Mouse (Mus musculus): Measurements from ENCODE around the gene Ankrd10.
"Not testable (repeated sequence)": the region's sequence is repeated elsewhere in the genome, so short reads cannot be mapped to it uniquely, and the experiment has no call there.

Gene Ankrd10

DNA sequence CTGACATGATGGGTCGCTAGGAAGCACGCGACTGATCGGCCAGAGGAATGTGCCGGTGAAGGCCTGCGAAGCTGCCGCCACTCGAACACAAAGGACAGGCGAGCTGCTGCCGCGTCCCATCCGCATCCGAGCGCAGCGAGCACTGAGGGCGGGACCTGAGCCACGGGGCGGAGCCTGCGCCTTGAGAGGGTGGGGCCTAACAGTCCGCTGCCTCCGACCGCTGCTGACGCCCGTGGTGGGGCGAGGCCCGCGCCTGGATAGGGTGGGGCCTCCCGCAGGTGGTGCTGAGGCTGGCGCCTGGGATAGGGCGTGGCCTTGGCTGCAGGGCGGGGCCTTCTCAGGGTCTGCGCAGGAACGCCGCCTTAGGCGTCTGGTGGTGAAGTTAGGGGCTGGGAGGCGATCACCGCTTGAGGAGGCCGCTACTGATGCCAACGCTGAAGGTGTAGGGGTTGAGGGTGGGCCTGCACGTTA, at the start of gene Ankrd10:
Ankrd10 (minus strand) TSS at position 147 of the 471 bp plus-strand sequence.
- DNase-seq (ENCODE audit: low read depth) = peak; percentile 98

DNA sequence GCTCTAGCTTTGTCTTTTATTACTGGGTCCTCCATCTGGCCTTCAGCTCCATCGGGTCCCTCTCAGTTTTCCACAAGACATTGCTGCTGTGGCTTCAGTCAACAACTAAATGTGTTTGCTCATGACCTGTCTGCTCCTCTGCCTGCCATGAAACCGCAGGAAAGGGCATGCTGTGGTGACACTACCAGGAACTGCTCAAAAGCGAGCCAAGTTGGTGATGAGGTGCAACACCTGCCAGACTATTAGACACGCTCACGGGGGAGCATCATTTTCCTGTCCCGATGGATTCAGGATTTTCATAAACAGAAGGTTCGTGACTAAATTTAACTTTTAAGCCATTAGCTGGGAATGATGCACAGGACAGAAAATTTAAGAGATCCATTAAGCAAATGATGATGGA, 49.0 kb upstream of the Ankrd10 start:
- DNase-seq (ENCODE audit: low read depth) = no peak

DNA sequence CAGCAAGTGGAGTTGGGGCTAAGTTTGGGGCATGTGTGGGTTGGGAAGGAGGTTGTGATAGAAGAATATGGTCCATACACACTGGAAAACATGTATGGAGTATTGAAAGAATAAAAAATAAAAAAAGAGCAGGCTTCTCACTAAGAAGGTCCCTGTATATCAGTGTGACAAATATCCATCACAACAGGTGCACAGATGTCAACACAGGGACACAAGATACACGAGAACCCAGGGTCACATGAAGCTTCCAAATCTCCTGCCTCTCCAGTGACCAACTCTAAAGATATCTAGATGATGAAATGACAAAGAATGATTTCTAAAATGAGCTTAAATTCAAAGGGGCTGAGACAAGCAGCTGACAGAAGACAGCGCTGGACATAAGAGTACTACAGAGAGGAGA, 32.8 kb upstream of the Ankrd10 start:
- DNase-seq (ENCODE audit: low read depth) = no peak

DNA sequence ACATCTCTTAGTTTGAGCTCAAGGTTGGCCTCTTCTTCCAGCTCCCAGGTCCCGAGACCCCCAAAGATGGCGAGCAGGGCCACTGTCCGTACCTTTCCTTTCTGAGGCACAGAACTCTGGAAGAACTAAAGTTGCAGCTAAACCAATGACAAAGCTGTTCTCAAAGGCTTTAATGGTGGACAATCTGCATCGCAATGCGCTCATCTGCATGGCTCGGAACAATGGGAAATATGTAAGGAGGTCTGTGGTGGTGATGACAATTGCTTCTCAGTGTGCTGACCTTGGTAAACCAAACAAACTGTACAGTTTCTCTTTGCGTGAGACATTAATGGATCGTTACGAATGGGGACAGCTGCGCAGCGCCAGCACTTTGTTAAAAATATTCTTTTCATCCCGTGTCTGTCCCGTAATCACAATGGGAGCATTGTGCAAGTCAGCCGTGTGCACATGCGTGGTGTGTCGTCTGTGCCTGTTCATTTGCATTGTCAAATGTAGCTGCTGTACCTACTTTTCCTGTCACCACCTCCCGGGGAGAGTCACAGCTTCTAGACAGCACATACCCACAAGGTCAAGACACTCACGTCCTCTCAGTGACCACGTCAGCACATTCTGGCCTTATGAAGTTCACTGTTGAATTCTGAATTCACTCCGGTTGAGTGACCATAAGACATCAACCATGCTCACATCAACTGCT, 30.6 kb upstream of the Ankrd10 start:
- not testable (repeated sequence) for DNase-seq (ENCODE audit: low read depth)

DNA sequence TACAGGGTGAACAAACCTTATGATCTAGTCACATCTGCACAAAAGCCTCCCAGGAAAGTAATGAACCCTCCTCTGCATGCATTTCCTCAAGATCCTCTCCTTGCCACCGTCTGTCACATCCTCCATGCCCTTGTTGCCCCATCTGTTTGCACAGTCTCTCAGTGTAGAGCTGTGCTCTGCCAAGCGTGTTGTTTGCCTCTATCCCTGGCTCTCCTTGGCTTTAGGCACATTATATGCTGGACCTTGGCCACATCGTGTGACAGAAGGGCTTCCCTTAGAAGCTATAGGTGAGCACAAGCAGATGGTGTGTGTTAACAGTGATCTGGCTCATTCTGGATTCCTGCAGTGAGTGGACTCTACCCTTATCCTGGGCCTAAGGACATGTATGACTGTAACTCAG, 26.4 kb upstream of the Ankrd10 start:
- DNase-seq (ENCODE audit: low read depth) = no peak

DNA sequence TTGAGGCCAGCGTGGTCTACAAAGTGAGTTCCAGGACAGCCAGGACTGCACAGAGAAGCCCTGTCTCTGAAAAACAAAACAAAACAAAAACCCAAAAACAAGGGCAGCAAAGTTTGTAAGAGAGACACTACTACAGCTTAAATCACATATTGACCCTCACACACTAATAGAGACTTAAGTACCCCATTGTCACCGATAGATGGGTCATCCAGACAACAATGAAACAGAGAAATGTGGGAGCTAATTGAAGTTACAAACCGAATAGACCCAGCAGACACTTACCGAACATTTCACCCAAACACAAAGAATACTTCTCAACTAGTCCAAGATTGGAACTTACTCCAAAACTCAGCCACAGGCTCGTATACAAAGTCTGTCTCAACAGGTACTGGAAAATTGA, 14.5 kb upstream of the Ankrd10 start:
- no peak for DNase-seq (ENCODE audit: low read depth)

DNA sequence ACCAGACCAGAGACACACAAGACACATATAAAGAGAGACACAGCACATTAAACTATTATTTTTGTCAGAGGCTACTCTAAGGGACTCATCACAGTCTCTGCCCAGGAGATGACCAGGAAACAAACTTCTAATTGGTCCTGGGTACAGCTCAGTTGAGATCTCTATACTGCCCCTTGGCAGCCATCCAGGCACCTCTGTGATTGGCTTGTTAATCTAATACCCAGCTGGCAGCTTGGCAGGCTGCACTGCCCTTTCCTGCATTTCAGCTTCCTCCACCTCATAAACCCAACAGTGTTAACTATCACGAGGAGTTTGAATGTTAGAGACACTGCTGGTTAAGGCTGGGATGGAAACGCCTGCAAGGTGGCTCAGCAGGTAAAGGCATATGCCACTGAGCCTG, 7.6 kb upstream of the Ankrd10 start:
- DNase-seq (ENCODE audit: low read depth) = no peak

DNA sequence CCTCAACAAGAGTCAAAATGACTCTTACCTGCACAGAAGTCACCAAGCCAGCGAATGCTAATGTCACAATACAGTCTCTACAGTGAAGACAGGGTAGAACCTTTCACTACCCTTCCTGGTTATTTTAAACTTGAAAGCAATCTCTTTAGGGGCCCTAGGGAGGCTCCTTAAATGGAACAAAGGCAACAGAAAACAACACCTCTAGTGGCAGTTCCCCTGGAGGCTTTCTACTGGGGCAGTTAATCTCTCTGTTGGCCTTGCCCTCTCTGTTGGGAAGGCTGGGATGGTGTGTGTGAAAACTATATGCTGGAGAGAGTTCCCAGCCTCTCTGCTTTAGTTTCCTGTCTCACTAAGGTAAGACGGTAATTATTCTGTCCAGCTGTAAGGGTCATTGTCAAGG, 5.0 kb upstream of the Ankrd10 start:
- DNase-seq (ENCODE audit: low read depth) = no peak

DNA sequence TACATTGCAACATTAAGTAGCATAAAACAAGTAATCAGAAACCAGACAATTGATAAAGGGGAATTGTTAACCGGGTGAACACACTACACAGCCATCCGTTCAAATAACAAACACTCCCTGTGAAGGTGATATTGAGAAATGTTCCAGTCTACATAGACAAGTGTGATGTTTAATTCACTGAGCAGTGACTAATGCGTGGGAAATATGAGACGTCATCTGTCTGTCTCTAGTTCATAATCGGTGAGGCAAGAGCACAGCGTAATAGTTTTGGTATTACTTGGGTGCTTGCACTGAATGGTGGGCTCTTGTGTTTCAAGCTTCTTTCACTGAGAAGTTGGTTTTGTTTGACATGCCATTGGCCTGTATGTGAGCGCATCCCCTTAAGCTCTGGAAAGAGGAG, 2.0 kb upstream of the Ankrd10 start:
- no peak for DNase-seq (ENCODE audit: low read depth)

DNA sequence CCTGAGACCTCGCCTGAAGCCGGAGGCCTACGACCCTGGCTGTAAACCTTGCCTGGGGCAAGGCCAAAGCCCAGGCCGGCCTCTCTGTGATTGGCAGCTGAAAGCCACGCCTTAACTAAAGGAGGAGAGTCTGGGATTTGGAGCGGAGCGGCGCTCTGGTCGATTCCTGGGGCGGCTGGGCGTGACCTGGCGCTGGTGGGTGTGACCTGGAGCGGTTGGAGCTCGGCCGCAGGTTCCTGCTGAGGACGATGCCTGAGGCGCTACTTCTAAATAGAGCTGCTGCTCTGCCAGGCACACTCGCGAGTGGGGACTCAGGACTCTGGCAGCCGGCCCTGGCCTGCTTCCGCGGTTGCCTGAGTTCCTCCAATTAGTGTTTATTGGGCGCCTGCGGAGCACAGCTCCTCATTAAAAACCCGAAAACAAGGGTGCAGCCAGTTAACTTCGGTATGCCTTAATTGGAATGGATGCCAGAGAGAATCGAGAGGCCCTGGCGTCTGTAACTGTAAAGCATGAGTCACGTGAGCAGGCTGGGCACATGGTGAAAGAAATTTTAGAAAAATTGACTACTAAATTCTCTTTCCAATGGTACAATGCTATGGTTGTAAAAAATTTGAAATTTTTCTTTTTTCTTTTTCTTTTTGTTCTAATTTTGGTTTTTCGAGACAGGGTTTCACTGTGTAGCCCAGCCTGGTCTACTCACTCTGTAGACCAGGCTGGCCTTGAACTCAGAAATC, 934 bp upstream of the Ankrd10 start:
- DNase-seq (ENCODE audit: low read depth) = peak; percentile 75

DNA sequence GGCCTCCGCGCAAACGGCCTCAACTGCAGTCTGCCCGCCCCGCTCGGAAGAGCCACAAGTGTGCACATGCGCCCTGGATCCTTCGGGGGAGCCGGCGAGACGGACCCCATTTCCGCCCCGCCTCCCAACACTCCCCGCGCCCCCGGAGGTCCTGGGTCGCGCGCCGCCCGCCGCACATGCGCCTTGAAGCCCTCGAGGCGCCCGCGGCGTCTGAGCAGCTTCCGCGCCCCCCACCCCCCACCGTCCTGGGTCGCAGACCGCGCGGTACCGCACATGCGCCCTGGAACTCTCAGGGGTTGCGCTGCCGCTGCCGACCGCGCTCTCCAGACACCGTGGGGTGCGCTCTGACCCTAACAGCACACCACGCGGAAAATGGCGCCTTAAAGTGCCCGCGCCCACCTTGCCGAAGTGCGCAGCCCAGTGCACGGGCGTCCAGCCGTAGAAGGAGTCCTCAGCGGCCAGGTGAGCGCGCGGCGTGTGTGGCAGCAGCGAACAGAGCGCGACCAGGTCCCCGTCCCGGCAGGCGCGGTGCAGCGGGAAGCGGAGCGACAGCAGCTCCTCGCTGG, 462 bp downstream of the Ankrd10 start:
- peak; percentile 92 for DNase-seq (ENCODE audit: low read depth)

DNA sequence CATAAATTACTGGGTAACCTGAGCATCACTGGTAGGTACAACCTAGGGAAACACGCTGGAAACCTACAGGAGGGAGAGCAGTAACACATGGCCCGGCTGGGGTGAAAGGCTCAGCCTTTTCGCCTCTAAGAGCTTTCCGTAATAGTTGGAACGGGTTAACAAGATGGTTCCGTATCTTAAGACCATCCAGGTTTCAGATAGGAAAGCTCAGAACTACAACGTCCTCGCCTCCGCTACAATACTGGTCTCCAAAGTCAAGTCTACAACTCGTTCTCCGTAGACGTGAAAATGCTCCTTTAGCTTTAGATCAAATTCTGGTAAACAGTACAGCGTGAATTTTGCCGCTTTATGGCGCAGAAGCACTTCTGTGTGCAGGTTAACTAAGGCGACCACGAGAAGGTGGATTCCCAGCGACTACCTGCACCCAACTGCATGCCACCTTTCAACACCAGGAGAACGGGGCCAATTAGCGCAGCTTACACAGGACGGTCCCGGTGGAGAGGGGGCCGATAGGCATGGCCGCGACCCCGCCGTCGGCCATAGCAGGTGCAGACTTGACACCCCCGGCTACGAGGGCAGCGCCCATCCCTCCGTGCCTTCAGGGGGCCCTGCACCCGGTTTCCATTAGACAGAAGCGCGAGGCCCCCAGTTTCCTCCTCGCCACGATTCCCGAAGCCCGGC, 1.1 kb downstream of the Ankrd10 start:
- DNase-seq (ENCODE audit: low read depth) = no peak

DNA sequence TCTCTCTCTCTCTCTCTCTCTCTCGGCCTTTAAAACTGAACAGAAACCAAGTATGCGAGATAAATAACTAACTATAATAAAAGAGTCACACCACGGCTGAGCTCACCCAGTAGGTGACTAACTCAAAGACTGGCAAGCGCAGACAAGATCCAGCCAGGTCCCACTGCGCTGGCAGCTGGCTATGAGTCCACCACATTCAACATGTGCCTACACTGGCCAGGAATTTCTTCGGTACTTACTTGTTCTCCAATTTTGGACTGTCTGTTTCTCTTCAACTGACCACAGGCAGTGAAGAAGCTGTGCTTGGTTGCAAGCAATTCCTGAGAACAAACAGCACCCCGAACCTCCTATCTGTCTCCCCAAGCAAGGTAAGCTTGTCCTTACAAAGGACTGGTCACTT, 2.1 kb downstream of the Ankrd10 start:
- DNase-seq (ENCODE audit: low read depth) = no peak

DNA sequence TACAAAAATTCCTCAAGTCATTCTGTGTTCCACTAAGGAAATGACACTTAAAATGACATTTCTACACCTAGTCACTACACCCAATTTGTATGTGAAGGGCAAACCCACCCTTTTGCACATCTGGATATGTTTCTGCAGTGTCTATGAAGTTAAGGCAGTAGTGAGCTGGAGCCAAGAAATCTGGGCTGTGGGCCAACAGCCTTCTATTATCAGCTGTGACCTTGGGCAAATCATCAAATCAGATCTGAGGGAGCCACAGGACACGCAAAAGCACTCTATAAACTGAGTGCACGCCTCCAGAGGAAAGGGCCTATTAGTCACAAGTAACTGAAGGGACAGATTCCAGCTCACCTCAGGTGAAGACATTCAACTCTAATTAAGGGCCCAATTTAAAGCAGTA, 3.2 kb downstream of the Ankrd10 start:
- no peak for DNase-seq (ENCODE audit: low read depth)

DNA sequence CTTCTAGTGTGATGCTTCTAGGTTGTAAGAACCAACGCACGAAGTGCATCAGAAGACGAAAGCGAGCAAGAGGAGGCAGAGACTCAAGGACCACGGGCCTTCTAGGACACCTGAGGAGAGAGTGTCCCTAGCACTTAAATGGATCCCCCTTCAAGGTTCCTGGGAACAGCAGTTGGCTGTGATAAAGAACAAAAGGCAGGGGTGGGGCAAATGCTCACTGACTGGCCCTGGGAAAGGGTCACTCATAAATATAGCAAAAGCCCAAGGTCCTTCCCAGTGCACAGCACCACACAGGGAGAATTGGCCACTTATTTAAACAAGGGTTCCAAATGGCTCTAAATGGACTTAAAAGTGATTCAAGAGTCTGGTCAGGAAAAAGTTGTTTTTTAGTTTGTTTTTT, 6.4 kb downstream of the Ankrd10 start:
- DNase-seq (ENCODE audit: low read depth) = no peak

DNA sequence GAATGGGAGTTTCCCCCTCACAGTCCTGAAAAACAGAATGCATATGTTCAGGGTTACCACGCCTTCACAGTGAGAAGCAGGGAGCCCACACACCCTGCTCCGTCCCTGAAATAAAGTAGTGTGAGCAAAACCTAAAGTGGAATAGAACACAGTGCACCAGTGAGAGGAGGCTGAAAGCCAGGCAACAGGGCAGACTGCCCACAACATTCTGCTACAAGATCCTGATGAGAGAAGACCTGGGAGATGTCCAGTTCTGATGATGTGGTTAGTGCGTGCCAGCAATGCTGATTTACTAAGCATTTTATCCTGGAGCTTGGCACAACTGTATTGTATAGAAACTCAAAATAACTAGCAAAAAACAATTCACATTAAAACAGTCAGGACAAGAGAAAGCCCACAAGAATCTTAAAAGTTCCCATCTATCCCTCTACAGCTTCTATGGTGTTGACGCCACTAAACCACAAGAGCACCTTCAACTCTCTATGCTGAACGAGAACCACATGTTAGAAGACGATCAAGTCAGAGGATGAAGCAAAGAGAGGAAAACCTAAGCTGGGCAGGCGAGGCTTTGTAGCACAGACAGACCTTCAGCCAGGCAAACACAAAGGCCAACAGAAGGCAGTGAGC, 6.9 kb downstream of the Ankrd10 start:
- no peak for DNase-seq (ENCODE audit: low read depth)

DNA sequence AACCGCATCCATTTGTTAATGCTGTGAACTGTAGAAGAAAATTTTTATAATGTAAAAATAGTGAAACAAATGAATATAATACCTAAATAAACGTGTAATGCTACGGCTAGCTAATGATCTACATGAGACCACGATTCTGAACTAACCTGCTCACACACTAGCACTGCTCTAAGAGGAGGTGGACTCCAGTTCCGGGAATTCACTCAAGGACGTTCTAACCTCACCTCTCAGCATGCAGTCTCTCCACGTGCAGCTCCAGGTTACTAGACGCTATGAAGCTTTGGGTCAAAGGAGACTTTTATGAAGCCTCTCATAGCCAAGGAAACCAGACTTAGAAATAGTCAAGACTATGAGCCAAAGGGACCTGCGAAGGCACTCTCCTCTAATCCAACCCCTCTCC, 7.8 kb downstream of the Ankrd10 start:
- no peak for DNase-seq (ENCODE audit: low read depth)

DNA sequence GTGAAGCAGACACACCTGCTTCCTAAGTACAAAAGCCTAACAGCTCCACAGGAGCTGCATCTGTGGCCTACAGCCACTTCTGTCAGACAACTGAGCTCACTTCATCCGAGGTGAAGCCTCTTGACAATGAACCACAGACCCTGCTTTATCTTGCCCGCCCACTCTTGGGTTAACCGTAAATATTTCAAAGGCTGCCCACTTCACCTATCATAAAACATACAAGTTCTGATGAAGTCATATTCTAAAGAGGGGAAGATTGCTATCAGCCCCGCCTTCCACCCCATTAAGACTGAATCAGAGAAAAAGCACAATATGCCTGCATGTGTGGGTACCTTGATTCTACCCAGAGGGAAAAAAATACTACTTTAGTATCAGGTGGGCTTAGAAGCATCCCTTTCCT, 10.5 kb downstream of the Ankrd10 start:
- DNase-seq (ENCODE audit: low read depth) = no peak

DNA sequence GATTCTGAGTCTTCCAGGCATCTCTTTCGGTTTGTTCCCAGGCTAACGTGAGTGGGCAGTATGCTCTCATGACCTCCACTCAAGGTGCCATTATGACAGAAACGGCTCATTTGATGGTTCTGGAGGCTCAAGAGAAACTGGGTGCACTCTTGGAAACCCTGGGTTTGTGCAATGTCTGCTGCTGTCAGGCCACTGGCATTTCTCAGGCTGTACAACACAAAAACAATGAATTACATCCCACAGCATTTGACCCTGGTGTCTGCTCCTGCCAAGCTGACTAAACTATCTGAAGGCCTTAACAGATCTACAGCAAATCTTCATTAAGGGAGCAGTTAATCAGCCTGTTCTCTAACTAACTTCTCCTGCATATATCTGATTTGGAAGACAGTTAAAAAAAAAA, 16.5 kb downstream of the Ankrd10 start:
- DNase-seq (ENCODE audit: low read depth) = no peak

DNA sequence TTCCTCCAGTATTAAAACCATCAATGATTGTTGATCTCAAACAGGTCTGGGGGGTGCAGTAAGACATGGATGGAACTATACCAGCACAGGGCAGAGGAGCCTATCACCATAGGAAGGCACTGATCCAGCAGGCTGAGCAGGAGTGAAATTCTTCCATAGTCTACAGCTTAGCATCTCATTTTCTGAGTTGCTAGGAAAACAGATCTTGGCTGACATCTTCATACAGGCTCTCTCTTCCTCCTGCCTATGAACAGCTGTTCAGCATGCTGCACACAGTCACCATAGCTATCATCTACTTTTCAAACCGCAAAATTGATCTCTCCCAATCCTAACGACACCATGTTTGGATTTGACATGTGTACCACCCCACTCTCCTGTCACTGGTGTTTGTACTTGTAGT, 17.5 kb downstream of the Ankrd10 start:
- DNase-seq (ENCODE audit: low read depth) = no peak

DNA sequence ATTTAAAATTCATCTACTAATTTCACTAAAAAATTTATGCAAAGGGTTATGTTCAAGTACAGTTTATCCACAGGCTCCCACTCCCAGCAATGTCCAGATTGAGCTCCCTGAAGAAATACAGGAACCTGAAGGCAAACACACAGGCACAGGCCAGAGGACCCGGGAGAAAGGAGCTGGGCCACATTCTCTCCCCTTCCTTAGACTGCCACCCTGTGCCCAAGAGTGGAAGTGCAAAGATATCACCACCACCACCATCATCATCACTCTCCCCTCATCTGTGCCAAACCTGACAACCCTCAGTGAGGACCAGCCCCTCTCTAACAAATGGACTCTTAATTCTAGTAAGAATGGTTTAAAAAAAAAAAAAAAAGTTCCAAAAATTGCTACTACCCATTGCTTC, 19.3 kb downstream of the Ankrd10 start:
- DNase-seq (ENCODE audit: low read depth) = peak; percentile 65

DNA sequence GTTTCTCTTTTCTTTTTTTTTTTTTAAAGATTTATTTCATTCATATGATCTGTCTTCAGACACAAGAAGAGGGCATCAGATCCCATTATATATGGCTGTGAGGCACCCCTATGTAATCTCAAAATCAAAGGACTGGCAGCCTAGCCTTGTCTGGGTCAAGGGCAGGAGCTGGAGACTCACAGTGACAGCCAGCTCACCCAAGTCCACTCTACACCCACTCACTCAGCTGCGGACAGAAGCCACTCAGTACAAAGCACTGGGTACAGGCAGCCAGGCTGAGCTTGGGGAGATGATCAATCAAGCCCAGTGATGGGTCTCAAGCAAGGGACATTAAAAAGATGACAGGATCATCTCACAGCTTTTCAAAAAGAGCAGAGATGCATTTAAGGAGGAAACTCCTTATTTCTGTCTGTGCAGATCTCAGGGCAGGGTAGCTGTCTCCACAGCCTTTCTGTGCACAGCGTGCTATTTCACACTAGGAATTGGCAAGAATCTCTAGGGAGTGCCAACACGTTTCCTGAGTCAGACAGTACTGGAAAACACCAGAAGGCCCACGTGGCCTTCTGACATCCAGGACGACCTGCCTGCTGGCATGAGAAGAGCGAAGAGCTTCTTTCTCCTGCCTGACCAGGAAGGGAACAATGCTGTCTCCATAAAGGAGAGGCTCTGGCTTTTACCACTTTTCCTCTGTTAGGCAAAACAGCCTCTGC, 21.3 kb downstream of the Ankrd10 start:
- DNase-seq (ENCODE audit: low read depth) = no peak
